ENCODE assay signal across 20 mouse cellular contexts in genomic region chr6:87150471-87150870, GRCm38 (mm10). TPM values are rescaled to one million over a fixed set of nuclear protein-coding genes. Genes with fewer than 3 reads are reported as not detected.
"Had no signal": no experiment of that assay in that cellular context is flagged by ENCODE, and none has a peak within 500 bp of the region (broad histone marks: within the 10 kb centered on the region; RNA-seq: fewer than 3 reads in every experiment).

No protein-coding gene starts in this region.

- H3K27ac ChIP-seq: midbrain, embryonic 10.5 days; midbrain, embryonic 12.5 days; neural tube, embryonic 13.5 days; neural tube, embryonic 15.5 days had no signal

- H3K4me3 ChIP-seq: midbrain, embryonic 10.5 days; midbrain, embryonic 12.5 days; myocyte; neural tube, embryonic 13.5 days; neural tube, embryonic 15.5 days had no signal

- H3K9me3 ChIP-seq: midbrain, embryonic 10.5 days; midbrain, embryonic 12.5 days; neural tube, embryonic 13.5 days; neural tube, embryonic 15.5 days had no signal

- H3K9ac ChIP-seq: lung, embryonic 14.5 days; midbrain, embryonic 12.5 days; neural tube, embryonic 13.5 days; neural tube, embryonic 15.5 days had no signal

- DNase-seq: lung, adult 18-20 months; lung, embryonic 14.5 days; lung, postnatal 10 days; lung, postnatal 4 days; midbrain, embryonic 14.5 days; retina, postnatal 1 day; right cerebral cortex, adult 18-20 months; right cerebral cortex, postnatal 25 days; right cerebral cortex, postnatal 4 days; spleen, adult 18-20 months; thymus, adult 2 months; thymus, postnatal 25 days; thymus, postnatal 4 days had no signal

- H3K4me2 ChIP-seq: lung, embryonic 14.5 days; midbrain, embryonic 12.5 days; neural tube, embryonic 13.5 days; neural tube, embryonic 15.5 days had no signal

- H3K4me1 ChIP-seq: midbrain, embryonic 12.5 days; neural tube, embryonic 13.5 days; neural tube, embryonic 15.5 days had no signal

- ATAC-seq: midbrain, embryonic 16.5 days had no signal

- H3K36me3 ChIP-seq: midbrain, embryonic 10.5 days; midbrain, embryonic 12.5 days; neural tube, embryonic 13.5 days; neural tube, embryonic 15.5 days had no signal

- H3K27me3 ChIP-seq: midbrain, embryonic 12.5 days; neural tube, embryonic 13.5 days; neural tube, embryonic 15.5 days had no signal

RNA-seq across cellular contexts. Expression of gene D6Ertd527e, which starts 45.9 kb away (rescaled TPM):
- total RNA-seq: megakaryocyte-erythroid progenitor cell, adult 5-6 weeks had no signal
- polyA plus RNA-seq: midbrain, embryonic 12.5 days; midbrain, embryonic 14.5 days had no signal
